Mouse (Mus musculus) ZHBTc4 (cell line): ENCODE measurements around the gene Vmn2r97.
"Not testable (repeated sequence)": the region's sequence is repeated elsewhere in the genome, so short reads cannot be mapped to it uniquely, and the experiment has no call there.

ENCODE experiments used
- DNase-seq: peaks from one replicate; pipeline ENCODE4 v3.0.0-alpha.2; 2011; ENCODE audit warnings: low read depth, low spot score

The Vmn2r97 gene

GRCm38 (mm10) chr17:18914000-18914399 is at the start of gene Vmn2r97:
TSS of gene Vmn2r97 (plus strand) at chr17:18914300.
- DNase-seq: not testable (repeated sequence)

DNA sequence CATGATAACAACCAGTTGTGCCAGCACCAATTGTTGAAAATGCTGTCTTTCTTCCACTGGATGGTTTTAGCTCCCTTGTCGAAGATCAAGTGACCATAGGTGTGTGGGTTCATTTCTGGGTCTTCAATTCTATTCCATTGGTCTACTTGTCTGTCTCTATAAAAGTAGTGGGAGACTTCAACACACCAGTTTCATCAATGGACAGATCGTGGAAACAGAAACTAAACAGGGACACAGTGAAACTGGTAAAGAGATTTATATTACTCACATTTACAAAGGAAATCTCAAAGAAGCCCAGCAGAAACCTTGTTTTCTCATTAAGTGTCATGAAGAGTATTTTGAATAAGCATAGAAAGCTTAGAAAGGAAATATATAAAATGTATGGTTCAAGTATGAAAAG is 31.7 kb upstream of the Vmn2r97 start:
- not testable (repeated sequence) for DNase-seq

- DNase-seq: no peak
Observed at GRCm38 (mm10) chr17:18889745-18890329, 24.3 kb upstream of the Vmn2r97 start.

GRCm38 (mm10) chr17:18957800-18958199 is 43.7 kb downstream of the Vmn2r97 start:
- not testable (repeated sequence) for DNase-seq

DNA sequence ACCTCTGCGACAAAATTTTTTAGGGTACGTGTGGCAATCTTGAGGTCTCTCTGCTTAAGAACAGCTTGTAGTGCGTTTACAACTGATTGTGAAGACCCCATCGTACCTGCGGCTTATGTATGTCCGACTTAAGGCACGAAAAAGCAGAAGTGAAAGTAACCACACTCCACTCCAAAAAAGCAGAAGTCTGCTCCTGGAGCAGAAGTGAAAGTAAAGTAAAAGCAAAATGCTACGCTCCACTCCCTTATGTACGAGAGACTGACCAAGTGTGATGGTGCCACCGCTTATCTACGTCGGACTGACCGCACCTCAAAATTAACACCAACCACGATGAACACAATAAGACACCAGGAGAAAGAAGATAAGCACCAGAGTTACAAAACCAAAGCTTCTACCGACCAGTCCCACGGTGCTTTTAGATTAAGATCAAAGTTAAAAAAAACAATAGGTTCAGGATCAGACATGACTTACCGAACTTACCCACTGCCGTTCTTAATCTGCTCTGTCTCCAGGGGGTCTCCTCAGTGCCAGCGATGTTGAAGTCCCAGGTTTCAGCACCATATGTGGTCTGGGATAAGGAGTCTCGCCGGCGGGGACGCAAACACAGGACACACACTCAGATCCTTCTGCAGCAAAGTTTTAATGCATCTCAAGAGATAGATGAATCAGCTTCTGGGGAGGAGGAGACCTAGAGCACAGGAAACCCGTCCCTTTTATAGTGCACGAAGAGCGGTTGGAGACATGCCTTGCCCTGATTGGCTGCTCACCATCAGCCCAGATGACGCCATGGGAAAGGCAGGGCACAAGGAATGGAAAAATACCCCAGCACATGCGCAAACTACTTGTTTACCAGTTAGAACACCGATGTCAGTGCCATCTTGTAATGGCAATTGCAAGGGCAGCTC is 54.5 kb downstream of the Vmn2r97 start:
- no peak for DNase-seq
